Mouse (Mus musculus): Measurements from ENCODE around the gene Tmtc2. TPM values are rescaled to one million over a fixed set of nuclear protein-coding genes. Genes with fewer than 3 reads are reported as not detected.

Tmtc2 gene
- 0.62 and 0.76 TPM in 2 replicates for polyA plus RNA-seq (2015; fragmentation: Nextera tagmentation; extraction: Ambion mirVana)

GRCm38 (mm10) chr10:105573908-105574694, at the start of gene Tmtc2:
TSS of gene Tmtc2 (minus strand) at chr10:105574451.
- Histone ChIP-seq H3K27ac (ENCODE audit: low read length) (0 out of 2 replicates have a peak within 1 kb of the TSS, but pooled peaks have one; percentile 7), H3K4me1 (ENCODE audit: control insufficient read depth, low read depth, low read length) (peaks cover 17% of the 10 kb centered on the region), H3K4me3 (ENCODE audit: low read depth, low read length) (peak within 1 kb of the TSS; percentile 72), H3K27me3 (ENCODE audit: control insufficient read depth, insufficient read depth, low read depth, low read length) (peaks cover 3% of the 10 kb centered on the region), H3K36me3 (ENCODE audit: control insufficient read depth, insufficient read depth) (no peaks in the 10 kb centered on the region), H3K9ac (ENCODE audit: low read depth, low read length) (peak within 1 kb of the TSS; percentile 46), H3K9me3 (replicated peaks; ENCODE audit: control insufficient read depth, low read length) (no peaks in the 10 kb centered on the region), H3K4me2 (ENCODE audit: low read depth, low read length) (peak within 1 kb of the TSS; percentile 88)
- peak; percentile 93 for ATAC-seq (ENCODE audit: low read depth)
- 0% methylated on average over 56 of the region's 61 CpGs for WGBS (ENCODE audit: insufficient replicate concordance)

- no peaks in the 10 kb centered on the region for H3K27me3 ChIP-seq (ENCODE audit: control insufficient read depth, insufficient read depth, low read depth, low read length)
- no peak overlapping the region for H3K9ac ChIP-seq (ENCODE audit: low read depth, low read length)
- no peak for ATAC-seq (ENCODE audit: low read depth)
- H3K9me3 ChIP-seq (replicated peaks; ENCODE audit: control insufficient read depth, low read length) = no peaks in the 10 kb centered on the region
- H3K4me2 ChIP-seq (ENCODE audit: low read depth, low read length) = no peak overlapping the region
- 57% methylated on average over 3 of the region's 3 CpGs for WGBS (ENCODE audit: insufficient replicate concordance)
- no peaks in the 10 kb centered on the region for H3K36me3 ChIP-seq (ENCODE audit: control insufficient read depth, insufficient read depth)
- no peak overlapping the region for H3K4me3 ChIP-seq (ENCODE audit: low read depth, low read length)
- H3K27ac ChIP-seq (ENCODE audit: low read length) = no peak overlapping the region
- H3K4me1 ChIP-seq (ENCODE audit: control insufficient read depth, low read depth, low read length) = no peaks in the 10 kb centered on the region
Observed at GRCm38 (mm10) chr10:105612117-105612516, 37.9 kb upstream of the Tmtc2 start.

- Histone ChIP-seq H3K9me3 (replicated peaks; ENCODE audit: control insufficient read depth, low read length) (no peaks in the 10 kb centered on the region), H3K4me3 (ENCODE audit: low read depth, low read length) (no peak overlapping the region), H3K4me2 (ENCODE audit: low read depth, low read length) (no peak overlapping the region), H3K9ac (ENCODE audit: low read depth, low read length) (no peak overlapping the region), H3K27me3 (ENCODE audit: control insufficient read depth, insufficient read depth, low read depth, low read length) (no peaks in the 10 kb centered on the region), H3K27ac (ENCODE audit: low read length) (no peak overlapping the region), H3K4me1 (ENCODE audit: control insufficient read depth, low read depth, low read length) (no peaks in the 10 kb centered on the region), H3K36me3 (ENCODE audit: control insufficient read depth, insufficient read depth) (no peaks in the 10 kb centered on the region)
- 59% methylated on average over 8 of the region's 8 CpGs for WGBS (ENCODE audit: insufficient replicate concordance)
- ATAC-seq (ENCODE audit: low read depth) = no peak
Observed at GRCm38 (mm10) chr10:105598826-105599225, 24.6 kb upstream of the Tmtc2 start.

GRCm38 (mm10) chr10:105597226-105597625, 23.0 kb upstream of the Tmtc2 start:
- Histone ChIP-seq H3K4me2 (ENCODE audit: low read depth, low read length) (no peak overlapping the region), H3K4me1 (ENCODE audit: control insufficient read depth, low read depth, low read length) (no peaks in the 10 kb centered on the region), H3K9ac (ENCODE audit: low read depth, low read length) (no peak overlapping the region), H3K27me3 (ENCODE audit: control insufficient read depth, insufficient read depth, low read depth, low read length) (no peaks in the 10 kb centered on the region), H3K4me3 (ENCODE audit: low read depth, low read length) (no peak overlapping the region), H3K36me3 (ENCODE audit: control insufficient read depth, insufficient read depth) (no peaks in the 10 kb centered on the region), H3K27ac (ENCODE audit: low read length) (no peak overlapping the region), H3K9me3 (replicated peaks; ENCODE audit: control insufficient read depth, low read length) (no peaks in the 10 kb centered on the region)
- no peak for ATAC-seq (ENCODE audit: low read depth)
- 11% methylated on average over 3 of the region's 3 CpGs for WGBS (ENCODE audit: insufficient replicate concordance)

GRCm38 (mm10) chr10:105595480-105596102, 21.3 kb upstream of the Tmtc2 start:
- no peaks in the 10 kb centered on the region for H3K36me3 ChIP-seq (ENCODE audit: control insufficient read depth, insufficient read depth)
- H3K27me3 ChIP-seq (ENCODE audit: control insufficient read depth, insufficient read depth, low read depth, low read length) = no peaks in the 10 kb centered on the region
- H3K27ac ChIP-seq (ENCODE audit: low read length) = no peak overlapping the region
- WGBS (ENCODE audit: insufficient replicate concordance) = 56% methylated on average over 7 of the region's 7 CpGs
- H3K4me2 ChIP-seq (ENCODE audit: low read depth, low read length) = no peak overlapping the region
- no peak overlapping the region for H3K4me3 ChIP-seq (ENCODE audit: low read depth, low read length)
- ATAC-seq (ENCODE audit: low read depth) = no peak
- H3K9me3 ChIP-seq (replicated peaks; ENCODE audit: control insufficient read depth, low read length) = no peaks in the 10 kb centered on the region
- H3K4me1 ChIP-seq (ENCODE audit: control insufficient read depth, low read depth, low read length) = no peaks in the 10 kb centered on the region
- no peak overlapping the region for H3K9ac ChIP-seq (ENCODE audit: low read depth, low read length)

GRCm38 (mm10) chr10:105588141-105588540, 13.9 kb upstream of the Tmtc2 start:
- no peaks in the 10 kb centered on the region for H3K4me1 ChIP-seq (ENCODE audit: control insufficient read depth, low read depth, low read length)
- no peak overlapping the region for H3K27ac ChIP-seq (ENCODE audit: low read length)
- no peak overlapping the region for H3K4me3 ChIP-seq (ENCODE audit: low read depth, low read length)
- no peaks in the 10 kb centered on the region for H3K36me3 ChIP-seq (ENCODE audit: control insufficient read depth, insufficient read depth)
- ATAC-seq (ENCODE audit: low read depth) = no peak
- H3K9me3 ChIP-seq (replicated peaks; ENCODE audit: control insufficient read depth, low read length) = no peaks in the 10 kb centered on the region
- no peak overlapping the region for H3K9ac ChIP-seq (ENCODE audit: low read depth, low read length)
- no peaks in the 10 kb centered on the region for H3K27me3 ChIP-seq (ENCODE audit: control insufficient read depth, insufficient read depth, low read depth, low read length)
- no peak overlapping the region for H3K4me2 ChIP-seq (ENCODE audit: low read depth, low read length)

GRCm38 (mm10) chr10:105579318-105579717, 5.1 kb upstream of the Tmtc2 start:
- Histone ChIP-seq H3K9ac (ENCODE audit: low read depth, low read length) (no peak overlapping the region), H3K4me3 (ENCODE audit: low read depth, low read length) (no peak overlapping the region), H3K4me2 (ENCODE audit: low read depth, low read length) (no peak overlapping the region), H3K9me3 (replicated peaks; ENCODE audit: control insufficient read depth, low read length) (no peaks in the 10 kb centered on the region), H3K4me1 (ENCODE audit: control insufficient read depth, low read depth, low read length) (peaks cover 8% of the 10 kb centered on the region), H3K27ac (ENCODE audit: low read length) (no peak overlapping the region), H3K36me3 (ENCODE audit: control insufficient read depth, insufficient read depth) (no peaks in the 10 kb centered on the region), H3K27me3 (ENCODE audit: control insufficient read depth, insufficient read depth, low read depth, low read length) (no peaks in the 10 kb centered on the region)
- ATAC-seq (ENCODE audit: low read depth) = no peak
- WGBS (ENCODE audit: insufficient replicate concordance) = 18% methylated on average over 2 of the region's 2 CpGs

GRCm38 (mm10) chr10:105578291-105578845, 4.1 kb upstream of the Tmtc2 start:
- no peak for ATAC-seq (ENCODE audit: low read depth)
- Histone ChIP-seq H3K27me3 (ENCODE audit: control insufficient read depth, insufficient read depth, low read depth, low read length) (no peaks in the 10 kb centered on the region; the same call in 1 of the 2 replicates), H3K4me3 (ENCODE audit: low read depth, low read length) (no peak overlapping the region), H3K9ac (ENCODE audit: low read depth, low read length) (no peak overlapping the region), H3K36me3 (ENCODE audit: control insufficient read depth, insufficient read depth) (no peaks in the 10 kb centered on the region), H3K4me2 (ENCODE audit: low read depth, low read length) (no peak overlapping the region), H3K27ac (ENCODE audit: low read length) (no peak overlapping the region), H3K9me3 (replicated peaks; ENCODE audit: control insufficient read depth, low read length) (no peaks in the 10 kb centered on the region), H3K4me1 (ENCODE audit: control insufficient read depth, low read depth, low read length) (peaks cover 10% of the 10 kb centered on the region)
- 50% methylated on average over 8 of the region's 8 CpGs for WGBS (ENCODE audit: insufficient replicate concordance)
